In genomic region chr2:101624526-101624925, GRCm38 (mm10) we compare ENCODE assay signal across 24 mouse cellular contexts. TPM values are rescaled to one million over a fixed set of nuclear protein-coding genes. Genes with fewer than 3 reads are reported as not detected.
DNase-seq lines count a peak whose midpoint lies in the region; ATAC-seq and TF ChIP-seq lines count a peak whose summit lies in the region.
"Had no signal": no experiment of that assay in that cellular context is flagged by ENCODE, and none has a peak within 500 bp of the region (broad histone marks: within the 10 kb centered on the region; RNA-seq: fewer than 3 reads in every experiment).

Gene Rag2, plus strand, starts transcription at chr2:101624718.

- no peaks in the 10 kb centered on the region for H3K36me3 ChIP-seq in intestine, embryonic 14.5 days (ENCODE audit: control insufficient read depth, insufficient read depth, low read length)
- no peaks in the 10 kb centered on the region for H3K36me3 ChIP-seq in intestine, postnatal 0 days (ENCODE audit: control insufficient read depth, insufficient read depth)
- peaks cover 18% of the 10 kb centered on the region for H3K36me3 ChIP-seq in thymus, adult 2 months (ENCODE audit: control insufficient read depth, insufficient read depth, low read length)
- H3K36me3 ChIP-seq in stomach, postnatal 0 days (ENCODE audit: control insufficient read depth, insufficient read depth, low read length): no peaks in the 10 kb centered on the region
- H3K36me3 ChIP-seq: embryonic facial prominence, embryonic 15.5 days; forebrain, embryonic 10.5 days; heart, embryonic 12.5 days; hindbrain, embryonic 15.5 days had no signal

- ATAC-seq in intestine, embryonic 14.5 days (replicated peaks; ENCODE audit: low FRiP score, low TSS enrichment, low read depth): no peak
- ATAC-seq in intestine, postnatal 0 days: no peak
- ATAC-seq in stomach, postnatal 0 days (ENCODE audit: low FRiP score, low TSS enrichment): no peak
- ATAC-seq: CD4-positive, CD25-positive, alpha-beta regulatory T cell, adult 4 months; forebrain, embryonic 14.5 days had no signal

- no peak within 1 kb of the TSS for H3K4me2 ChIP-seq in intestine, embryonic 14.5 days (ENCODE audit: low read length)
- H3K4me2 ChIP-seq in intestine, postnatal 0 days (replicated peaks; ENCODE audit: low read depth): no peak within 1 kb of the TSS
- H3K4me2 ChIP-seq in stomach, postnatal 0 days (replicated peaks; ENCODE audit: low read depth): no peak within 1 kb of the TSS
- H3K4me2 ChIP-seq: embryonic facial prominence, embryonic 15.5 days; heart, embryonic 12.5 days; hindbrain, embryonic 15.5 days had no signal

- WGBS in intestine, embryonic 14.5 days: 48% methylated on average over 4 of the region's 4 CpGs
- 55% methylated on average over 4 of the region's 4 CpGs for WGBS in intestine, postnatal 0 days
- 23% methylated on average over 4 of the region's 4 CpGs for WGBS in bone marrow, adult 2 months
- 4% methylated on average over 4 of the region's 4 CpGs for WGBS in thymus, adult 2 months
- WGBS in stomach, postnatal 0 days: 41% methylated on average over 4 of the region's 4 CpGs

- no peak for TF ChIP-seq POLR2A in bone marrow, adult 2 months (IDR thresholded peaks at IDR 0.05; ENCODE audit: borderline replicate concordance, control insufficient read depth, low read depth, low read length)
- TF ChIP-seq POLR2A in thymus, adult 2 months (IDR thresholded peaks at IDR 0.05; ENCODE audit: control insufficient read depth, extremely low read depth, insufficient read depth, low read length, poor library complexity): peak; percentile 46; the same call in 1 of the 2 replicates

- no peaks in the 10 kb centered on the region for H3K27me3 ChIP-seq in intestine, embryonic 14.5 days (replicated peaks; ENCODE audit: control insufficient read depth, insufficient read depth, low read length)
- no peaks in the 10 kb centered on the region for H3K27me3 ChIP-seq in intestine, postnatal 0 days (replicated peaks; ENCODE audit: control insufficient read depth, insufficient read depth, low read length)
- H3K27me3 ChIP-seq in thymus, adult 2 months (ENCODE audit: control insufficient read depth, insufficient read depth, low read length): no peaks in the 10 kb centered on the region
- no peaks in the 10 kb centered on the region for H3K27me3 ChIP-seq in stomach, postnatal 0 days (ENCODE audit: control insufficient read depth, insufficient read depth, low read length)
- H3K27me3 ChIP-seq: embryonic facial prominence, embryonic 15.5 days; heart, embryonic 12.5 days; hindbrain, embryonic 15.5 days had no signal

- H3K9ac ChIP-seq in intestine, embryonic 14.5 days (ENCODE audit: low read length): no peak within 1 kb of the TSS
- no peak within 1 kb of the TSS for H3K9ac ChIP-seq in intestine, postnatal 0 days (ENCODE audit: low read depth, low read length)
- no peak within 1 kb of the TSS for H3K9ac ChIP-seq in stomach, postnatal 0 days (ENCODE audit: low read length)
- H3K9ac ChIP-seq: embryonic facial prominence, embryonic 15.5 days; heart, embryonic 12.5 days; hindbrain, embryonic 15.5 days had no signal

- TF ChIP-seq CTCF in intestine, postnatal 0 days (IDR thresholded peaks at IDR 0.05; ENCODE audit: low read depth): no peak
- no peak for TF ChIP-seq CTCF in bone marrow, adult 2 months (IDR thresholded peaks at IDR 0.05; ENCODE audit: control insufficient read depth, insufficient read depth, low read length)
- TF ChIP-seq CTCF in thymus, adult 2 months (IDR thresholded peaks at IDR 0.05; ENCODE audit: borderline replicate concordance, control insufficient read depth, extremely low read depth, insufficient read depth, low read length, poor library complexity): no peak
- no peak for TF ChIP-seq CTCF in stomach, postnatal 0 days (IDR thresholded peaks at IDR 0.05; ENCODE audit: low read depth)

- H3K27ac ChIP-seq in intestine, embryonic 14.5 days (ENCODE audit: low read depth): 0 out of 2 replicates have a peak within 1 kb of the TSS, but pooled peaks have one; percentile 16
- H3K27ac ChIP-seq in intestine, postnatal 0 days (ENCODE audit: low read depth, low read length): no peak within 1 kb of the TSS
- H3K27ac ChIP-seq in bone marrow, adult 2 months (ENCODE audit: control insufficient read depth, insufficient read depth, low read depth, low read length, poor library complexity): peak within 1 kb of the TSS; percentile 46; the same call in 1 of the 2 replicates
- peak within 1 kb of the TSS; percentile 99 for H3K27ac ChIP-seq in thymus, adult 2 months (ENCODE audit: control insufficient read depth, insufficient read depth, low read length)
- H3K27ac ChIP-seq in stomach, postnatal 0 days (replicated peaks): no peak within 1 kb of the TSS
- H3K27ac ChIP-seq: embryonic facial prominence, embryonic 15.5 days; forebrain, embryonic 10.5 days; hindbrain, embryonic 15.5 days had no signal

- DNase-seq in intestine, embryonic 14.5 days (ENCODE audit: low spot score): no peak
- peak; percentile 83 for DNase-seq in thymus, adult 2 months
- peak; percentile 84 for DNase-seq in thymus, postnatal 25 days
- no peak for DNase-seq in stomach, postnatal 0 days (ENCODE audit: low spot score)
- no peak for DNase-seq in frontal cortex, postnatal 10 days (ENCODE audit: low spot score in 2 of 2)
- no peak for DNase-seq in MN1 (ENCODE audit: low spot score)
- DNase-seq: adrenal gland, postnatal 10 days; B cell, adult 2 months; cerebellum, adult 2 months; cerebellum, postnatal 10 days; gastrocnemius, postnatal 10 days; heart, postnatal 36 days had no signal

- no peak for TF ChIP-seq EP300 in stomach, postnatal 0 days (optimal IDR thresholded peaks at IDR 0.05)

- peaks cover 4% of the 10 kb centered on the region; the same call in 1 of the 2 replicates for H3K4me1 ChIP-seq in intestine, embryonic 14.5 days (replicated peaks; ENCODE audit: control insufficient read depth, insufficient read depth, low read length)
- H3K4me1 ChIP-seq in intestine, postnatal 0 days (replicated peaks; ENCODE audit: control insufficient read depth, insufficient read depth, low read length): no peaks in the 10 kb centered on the region
- peaks cover 2% of the 10 kb centered on the region; the same call in 1 of the 2 replicates for H3K4me1 ChIP-seq in bone marrow, adult 2 months (ENCODE audit: control insufficient read depth, insufficient read depth, low read length)
- H3K4me1 ChIP-seq in thymus, adult 2 months (replicated peaks; ENCODE audit: control insufficient read depth, insufficient read depth, low read length): peaks cover 17% of the 10 kb centered on the region
- H3K4me1 ChIP-seq in stomach, postnatal 0 days (replicated peaks; ENCODE audit: control insufficient read depth, insufficient read depth): no peaks in the 10 kb centered on the region

- H3K9me3 ChIP-seq in intestine, embryonic 14.5 days (ENCODE audit: control insufficient read depth, low read length): no peaks in the 10 kb centered on the region
- H3K9me3 ChIP-seq in intestine, postnatal 0 days (ENCODE audit: control insufficient read depth): no peaks in the 10 kb centered on the region
- H3K9me3 ChIP-seq in stomach, postnatal 0 days (ENCODE audit: control insufficient read depth, low read length): no peaks in the 10 kb centered on the region
- H3K9me3 ChIP-seq: embryonic facial prominence, embryonic 15.5 days; forebrain, embryonic 10.5 days; G1E; heart, embryonic 12.5 days; hindbrain, embryonic 15.5 days had no signal

- no peak within 1 kb of the TSS for H3K4me3 ChIP-seq in intestine, embryonic 14.5 days (ENCODE audit: low read depth, low read length)
- H3K4me3 ChIP-seq in intestine, postnatal 0 days (ENCODE audit: low read depth, low read length): no peak within 1 kb of the TSS
- H3K4me3 ChIP-seq in bone marrow, adult 2 months (replicated peaks; ENCODE audit: control insufficient read depth, low read depth, low read length): peak within 1 kb of the TSS; percentile 45
- peak within 1 kb of the TSS; percentile 82 for H3K4me3 ChIP-seq in thymus, adult 2 months (ENCODE audit: control insufficient read depth, insufficient read depth, low read length)
- H3K4me3 ChIP-seq in stomach, postnatal 0 days (ENCODE audit: low read depth, low read length): no peak within 1 kb of the TSS
- H3K4me3 ChIP-seq: embryonic facial prominence, embryonic 15.5 days; erythroblast, embryonic 14.5 days; forebrain, embryonic 10.5 days; heart, embryonic 12.5 days; hindbrain, embryonic 15.5 days had no signal

RNA-seq across cellular contexts. Expression of gene Rag2, which starts in this region (rescaled TPM):
- 0.09 and 0.15 TPM in 2 replicates for polyA plus RNA-seq in intestine, embryonic 14.5 days (2014; fragmentation: Nextera tagmentation; extraction: Ambion mirVana)
- polyA plus RNA-seq in intestine, postnatal 0 days (2015; fragmentation: Nextera tagmentation; extraction: Ambion mirVana): not detected in 2 replicates
- polyA plus RNA-seq in bone marrow, adult 2 months (2011; ENCODE audit: insufficient read depth, insufficient read length, low replicate concordance, missing spikeins): 1.7 and 2.1 TPM in 2 replicates
- 41.8 and 55.7 TPM in 2 replicates for polyA plus RNA-seq in thymus, adult 2 months (2012; rRNA removed)
- not detected in 2 replicates for polyA plus RNA-seq in stomach, postnatal 0 days (2015; fragmentation: Nextera tagmentation; extraction: Ambion mirVana)
- polyA plus RNA-seq: cerebellum, adult 2 months; embryonic facial prominence, embryonic 11.5 days; erythroblast, embryonic 14.5 days; forebrain, embryonic 10.5 days; G1E; gonadal fat pad, adult 2 months; heart, embryonic 12.5 days; hindbrain, embryonic 15.5 days had no signal

Comparison
In these comparisons a context has a peak if more than half of its experiments do, and no peak if none do; other contexts are left out.
1. RNA of gene Rag2 (polyA plus RNA-seq): 41.8 to 55.7 TPM in thymus, adult 2 months; 1.7 to 2.1 TPM in bone marrow, adult 2 months, 0.09 to 0.15 TPM in intestine, embryonic 14.5 days, not detected in intestine, postnatal 0 days and not detected in stomach, postnatal 0 days; every median in the first group is over 10 times any median in the second.
2. H3K27ac ChIP-seq: peak in intestine, embryonic 14.5 days (single experiment), bone marrow, adult 2 months (single experiment) and thymus, adult 2 months (single experiment); none in intestine, postnatal 0 days (single experiment) and stomach, postnatal 0 days (single experiment).
3. DNase-seq: peak in thymus, adult 2 months (single experiment) and thymus, postnatal 25 days (single experiment); none in intestine, embryonic 14.5 days (single experiment), stomach, postnatal 0 days (single experiment), frontal cortex, postnatal 10 days (0 of 2) and MN1 (single experiment).
4. H3K4me3 ChIP-seq: peak in bone marrow, adult 2 months (single experiment) and thymus, adult 2 months (single experiment); none in intestine, embryonic 14.5 days (single experiment), intestine, postnatal 0 days (single experiment) and stomach, postnatal 0 days (single experiment).